In genomic region chr17:78444826-78445225, GRCm38 (mm10) we compare ENCODE assay signal across 19 mouse cellular contexts. TPM values are rescaled to one million over a fixed set of nuclear protein-coding genes. Genes with fewer than 3 reads are reported as not detected.
A peak's percentile ranks its signal among the peaks of the same experiment; 100 is the strongest.
DNase-seq lines count a peak whose midpoint lies in the region; ATAC-seq and TF ChIP-seq lines count a peak whose summit lies in the region.
"Had no signal": no experiment of that assay in that cellular context is flagged by ENCODE, and none has a peak within 500 bp of the region (broad histone marks: within the 10 kb centered on the region; RNA-seq: fewer than 3 reads in every experiment).

No protein-coding gene starts in this region.

- no peak overlapping the region for H3K27ac ChIP-seq in heart, postnatal 0 days (ENCODE audit: low read depth)
- no peak overlapping the region for H3K27ac ChIP-seq in liver, postnatal 0 days (ENCODE audit: low read depth)
- H3K27ac ChIP-seq: embryonic facial prominence, embryonic 12.5 days; hindbrain, postnatal 0 days; macrophage; midbrain, embryonic 10.5 days had no signal

- H3K4me2 ChIP-seq in heart, postnatal 0 days (ENCODE audit: low read depth, low read length) = no peak overlapping the region
- H3K4me2 ChIP-seq in liver, postnatal 0 days (ENCODE audit: low read depth, low read length) = no peak overlapping the region
- H3K4me2 ChIP-seq: embryonic facial prominence, embryonic 12.5 days had no signal

- 60% methylated on average over 7 of the region's 7 CpGs for WGBS in heart, postnatal 0 days
- WGBS in liver, postnatal 0 days (ENCODE audit: insufficient replicate concordance) = 66% methylated on average over 7 of the region's 7 CpGs

- DNase-seq in heart, postnatal 0 days (ENCODE audit: low spot score) = peak; percentile 29
- no peak for DNase-seq in heart, postnatal 4 days
- DNase-seq in liver, postnatal 0 days = no peak
- no peak for DNase-seq in liver
- DNase-seq in 3T3-L1 (ENCODE audit: low read depth, low spot score) = peak; percentile 85
- peak; percentile 14 for DNase-seq in adipocyte (ENCODE audit: low spot score)
- no peak for DNase-seq in left cerebral cortex, postnatal 14 days (ENCODE audit: low spot score in 2 of 2)
- no peak for DNase-seq in spleen, adult 12 weeks (ENCODE audit: low spot score)
- DNase-seq: cerebellum, adult 8-10 months; gastrocnemius, postnatal 14 days; heart, adult 18-20 months; left cerebral cortex, postnatal 4 days; right cerebral cortex, postnatal 25 days; thymus, adult 2 months had no signal

- H3K36me3 ChIP-seq in heart, postnatal 0 days (replicated peaks; ENCODE audit: control insufficient read depth, insufficient read depth, low read length) = no peaks in the 10 kb centered on the region
- no peaks in the 10 kb centered on the region for H3K36me3 ChIP-seq in liver, postnatal 0 days (replicated peaks; ENCODE audit: insufficient read depth, low read length)
- H3K36me3 ChIP-seq: embryonic facial prominence, embryonic 12.5 days; midbrain, embryonic 10.5 days had no signal

- no peak for ATAC-seq in heart, postnatal 0 days (ENCODE audit: insufficient read depth, low read depth)
- 0 out of 2 replicates have a peak, but pooled peaks have one; percentile 38 for ATAC-seq in liver, postnatal 0 days
- ATAC-seq: forebrain, embryonic 14.5 days; hindbrain, postnatal 0 days had no signal

- TF ChIP-seq EP300 in heart, postnatal 0 days (IDR thresholded peaks at IDR 0.05; ENCODE audit: low read depth) = no peak
- TF ChIP-seq EP300 in liver, postnatal 0 days (IDR thresholded peaks at IDR 0.05; ENCODE audit: low read depth) = no peak

- no peak overlapping the region for H3K4me3 ChIP-seq in heart, postnatal 0 days (ENCODE audit: low read depth, low read length)
- H3K4me3 ChIP-seq in liver, postnatal 0 days (ENCODE audit: low read depth, low read length) = no peak overlapping the region
- H3K4me3 ChIP-seq: embryonic facial prominence, embryonic 12.5 days; midbrain, embryonic 10.5 days had no signal

- H3K4me1 ChIP-seq in heart, postnatal 0 days (ENCODE audit: control insufficient read depth, insufficient read depth) = no peaks in the 10 kb centered on the region
- H3K4me1 ChIP-seq in liver, postnatal 0 days (ENCODE audit: insufficient read depth) = no peaks in the 10 kb centered on the region

- no peaks in the 10 kb centered on the region for H3K27me3 ChIP-seq in heart, postnatal 0 days (ENCODE audit: control insufficient read depth, insufficient read depth, low read length)
- no peaks in the 10 kb centered on the region for H3K27me3 ChIP-seq in liver, postnatal 0 days (ENCODE audit: insufficient read depth, low read length)
- H3K27me3 ChIP-seq: embryonic facial prominence, embryonic 12.5 days had no signal

- no peaks in the 10 kb centered on the region for H3K9me3 ChIP-seq in heart, postnatal 0 days (replicated peaks; ENCODE audit: control insufficient read depth, low read length)
- H3K9me3 ChIP-seq in liver, postnatal 0 days (ENCODE audit: low read length) = no peaks in the 10 kb centered on the region
- H3K9me3 ChIP-seq: embryonic facial prominence, embryonic 12.5 days; midbrain, embryonic 10.5 days had no signal

- TF ChIP-seq CTCF in heart, postnatal 0 days (IDR thresholded peaks at IDR 0.05; ENCODE audit: low read depth) = no peak
- no peak for TF ChIP-seq CTCF in liver, postnatal 0 days (IDR thresholded peaks at IDR 0.05; ENCODE audit: low read depth)

- intact Hi-C loops in left cerebral cortex, postnatal 14 days (cut with DNase I) = no loop called here

- H3K9ac ChIP-seq in heart, postnatal 0 days (replicated peaks; ENCODE audit: low read depth, low read length) = no peak overlapping the region
- H3K9ac ChIP-seq in liver, postnatal 0 days (replicated peaks) = no peak overlapping the region
- H3K9ac ChIP-seq: embryonic facial prominence, embryonic 12.5 days had no signal

RNA-seq across cellular contexts. Expression of gene Fez2, which starts 26.9 kb away (rescaled TPM):
- 62.4 and 72.3 TPM in 2 replicates for total RNA-seq in heart, postnatal 0 days (2014; rRNA removed; ENCODE audit: low replicate concordance)
- polyA plus RNA-seq in heart, postnatal 0 days (2015; fragmentation: Nextera tagmentation; extraction: Ambion mirVana) = 63.2 and 65.6 TPM in 2 replicates
- 10 to 100 TPM; 81.9 to 84.0 TPM for total RNA-seq in heart, postnatal 4 days (2021)
- polyA plus RNA-seq in liver, postnatal 0 days (2015; fragmentation: Nextera tagmentation; extraction: Ambion mirVana) = 17.3 and 20.3 TPM in 2 replicates
- total RNA-seq in left cerebral cortex, postnatal 14 days (2021) = 10 to 100 TPM; 35.2 to 37.9 TPM

Comparison
In these comparisons a context has a peak if more than half of its experiments do, and no peak if none do; other contexts are left out.
1. DNase-seq: peak in heart, postnatal 0 days (single experiment), 3T3-L1 (single experiment) and adipocyte (single experiment); none in heart, postnatal 4 days (single experiment), liver, postnatal 0 days (single experiment), liver (single experiment), left cerebral cortex, postnatal 14 days (0 of 2) and spleen, adult 12 weeks (single experiment).